Mouse (Mus musculus) embryonic facial prominence, embryonic 15.5 days (tissue): ENCODE measurements around the gene Plpp3. TPM values are rescaled to one million over a fixed set of nuclear protein-coding genes. Genes with fewer than 3 reads are reported as not detected.
A peak's percentile ranks its signal among the peaks of the same experiment; 100 is the strongest.

Source experiments
- ATAC-seq: fragments of 200-750 bp; cut with Nextera tagmentation; 2 replicates; pipeline ENCODE4 v1.8.0; 2017; ENCODE audit warnings: low read depth, moderate TSS enrichment; ENCODE audit not compliant: insufficient number of reproducible peaks, low FRiP score, low TSS enrichment
- H3K27ac ChIP-seq: fragments of 300-500 bp; sonication (generic); replicated peaks from 2 replicates; pipeline ENCODE4 v1.5.1; 2015; ENCODE audit warnings: mild to moderate bottlenecking, inconsistent platforms
- H3K27me3 ChIP-seq: fragments of 300-500 bp; sonication (generic); 2 replicates; pipeline ENCODE4 v1.6.1; 2015; ENCODE audit warnings: inconsistent platforms
- H3K36me3 ChIP-seq: fragments of 300-500 bp; sonication (generic); 2 replicates; pipeline ENCODE4 v1.6.1; 2015; ENCODE audit warnings: mild to moderate bottlenecking, inconsistent platforms
- H3K4me1 ChIP-seq: fragments of 300-500 bp; sonication (generic); 2 replicates; pipeline ENCODE4 v1.6.1; 2015; ENCODE audit warnings: inconsistent platforms
- H3K4me2 ChIP-seq: fragments of 300-500 bp; sonication (generic); replicated peaks from 2 replicates; pipeline ENCODE4 v1.6.1; 2015; ENCODE audit warnings: mild to moderate bottlenecking, inconsistent platforms
- H3K4me3 ChIP-seq: fragments of 300-500 bp; sonication (generic); replicated peaks from 2 replicates; pipeline ENCODE4 v1.5.1; 2015; ENCODE audit warnings: mild to moderate bottlenecking, inconsistent platforms
- H3K9ac ChIP-seq: fragments of 300-500 bp; sonication (generic); 2 replicates; pipeline ENCODE4 v1.6.1; 2015; ENCODE audit warnings: inconsistent platforms
- H3K9me3 ChIP-seq: fragments of 300-500 bp; sonication (generic); replicated peaks from 2 replicates; pipeline ENCODE4 v1.6.1; 2016; ENCODE audit warnings: inconsistent platforms
- WGBS: fragments of 180-500 bp; shearing (Covaris S2); methylation state at CpG from one replicate; pipeline ENCODE4 v1.1.7; 2015; 5-methylcytosine and 5-hydroxymethylcytosine counted together
- polyA plus RNA-seq: library from polyadenylated mRNA; unstranded; fragments of >200 nt; fragmentation: Nextera tagmentation; extraction: Ambion mirVana; gene quantifications from 2 replicates; pipeline ENCODE4 v1.2.1, GENCODE M21; 2015

Gene Plpp3
- polyA plus RNA-seq, 1 experiment from 2014 or later = 190 TPM

DNA sequence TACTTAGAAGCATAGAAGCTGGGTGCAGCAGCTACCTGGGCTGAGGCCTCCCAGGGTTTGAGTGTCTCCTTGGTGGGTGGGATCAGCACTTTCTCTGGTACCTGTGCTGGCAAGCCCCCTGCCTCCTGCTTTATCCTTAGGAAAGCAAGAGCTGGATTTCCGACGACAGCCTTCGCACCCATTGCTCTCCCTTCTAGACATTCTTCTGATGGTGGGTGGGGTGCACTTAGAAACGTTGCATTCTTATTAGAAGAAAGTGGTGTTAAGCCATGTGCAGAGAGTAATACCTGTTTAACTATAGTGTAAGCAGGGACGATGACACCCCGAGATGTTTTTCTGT is 2.4 kb downstream of the Plpp3 start:
- peaks cover 14% of the 10 kb centered on the region; the same call in 1 of the 2 replicates for H3K36me3 ChIP-seq
- H3K4me2 ChIP-seq = peak overlapping the region; percentile 60
- peak overlapping the region; percentile 99 for H3K27ac ChIP-seq
- peak overlapping the region; percentile 94 for H3K9ac ChIP-seq
- 9% methylated on average over 6 of the region's 6 CpGs for WGBS
- no peaks in the 10 kb centered on the region for H3K9me3 ChIP-seq
- no peaks in the 10 kb centered on the region for H3K27me3 ChIP-seq
- H3K4me1 ChIP-seq = peaks cover 31% of the 10 kb centered on the region
- ATAC-seq = no peak
- H3K4me3 ChIP-seq = peak overlapping the region; percentile 75

DNA sequence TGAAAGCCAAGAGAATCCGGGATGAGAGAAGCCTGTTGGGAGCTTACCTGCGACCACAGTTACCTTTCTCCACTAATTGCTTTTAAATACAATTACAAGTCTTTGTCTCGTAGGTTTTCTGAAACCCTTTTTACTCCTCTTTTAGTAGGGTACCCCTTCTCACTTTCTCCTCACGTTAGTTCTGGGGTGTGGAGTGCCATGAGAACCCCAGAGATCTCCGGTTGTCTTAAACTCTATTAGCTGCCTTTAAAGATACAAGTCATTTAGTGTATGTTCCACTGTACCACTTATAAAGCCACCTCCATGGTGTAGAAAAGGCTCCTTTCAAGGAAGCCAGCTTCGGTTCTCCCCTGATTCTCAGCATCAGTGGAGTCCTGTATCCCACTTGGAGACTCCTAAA is 3.3 kb downstream of the Plpp3 start:
- H3K4me2 ChIP-seq = peak overlapping the region; percentile 60
- no peak overlapping the region for H3K9ac ChIP-seq
- H3K4me3 ChIP-seq = peak overlapping the region; percentile 75
- ATAC-seq = no peak
- H3K36me3 ChIP-seq = peaks cover 16% of the 10 kb centered on the region; the same call in 1 of the 2 replicates
- H3K4me1 ChIP-seq = peaks cover 41% of the 10 kb centered on the region
- no peaks in the 10 kb centered on the region for H3K27me3 ChIP-seq
- WGBS = 53% methylated on average over 6 of the region's 6 CpGs
- no peaks in the 10 kb centered on the region for H3K9me3 ChIP-seq
- H3K27ac ChIP-seq = no peak overlapping the region

DNA sequence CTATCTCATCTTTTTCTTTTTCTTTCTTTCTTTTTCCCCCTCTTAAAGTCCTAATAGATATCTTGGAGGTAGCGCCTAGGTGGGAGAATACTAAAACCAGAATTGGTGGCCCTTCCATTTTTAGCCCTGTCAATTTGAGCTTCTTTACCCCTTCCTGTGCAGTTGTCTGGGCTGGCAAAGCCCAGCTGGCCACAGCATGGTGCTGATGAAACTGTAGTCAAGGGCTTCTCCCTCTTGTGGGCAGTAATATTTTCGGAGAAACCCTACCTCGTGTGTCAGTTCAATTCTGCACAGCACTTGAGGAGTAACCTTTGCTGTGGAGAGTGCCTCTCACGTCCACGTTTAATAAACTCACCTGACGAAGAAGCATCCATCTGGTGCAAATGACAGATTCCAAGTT is 4.9 kb downstream of the Plpp3 start:
- 56% methylated on average over 6 of the region's 6 CpGs for WGBS
- Histone ChIP-seq H3K4me1 (peaks cover 41% of the 10 kb centered on the region), H3K4me2 (peak overlapping the region; percentile 60)

DNA sequence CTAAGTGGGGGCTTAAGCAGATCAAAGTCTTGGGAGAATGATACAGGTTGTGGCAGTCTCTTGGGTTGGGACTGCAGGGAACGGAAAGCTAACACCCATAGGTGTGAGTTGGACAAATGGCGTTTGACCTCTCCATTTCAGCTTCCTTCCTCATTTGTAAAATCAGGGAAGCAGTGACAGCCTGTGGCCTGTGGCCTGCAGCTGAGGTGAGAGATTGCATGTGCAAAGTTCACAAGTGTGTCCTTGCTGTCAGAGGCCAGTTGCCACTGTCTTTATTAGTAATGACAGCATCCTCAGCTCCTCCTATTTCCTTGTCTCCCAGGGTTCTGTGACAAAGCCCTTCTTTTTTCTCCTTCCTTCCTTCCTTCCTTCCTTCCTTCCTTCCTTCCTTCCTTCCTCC is 5.5 kb downstream of the Plpp3 start:
- no peak overlapping the region for H3K4me3 ChIP-seq
- H3K9me3 ChIP-seq = no peaks in the 10 kb centered on the region
- peaks cover 42% of the 10 kb centered on the region for H3K4me1 ChIP-seq
- no peaks in the 10 kb centered on the region for H3K27me3 ChIP-seq
- no peak overlapping the region for H3K27ac ChIP-seq
- 63% methylated on average over 2 of the region's 2 CpGs for WGBS
- H3K36me3 ChIP-seq = peaks cover 19% of the 10 kb centered on the region; the same call in 1 of the 2 replicates
- H3K4me2 ChIP-seq = peak overlapping the region; percentile 60; the same call in 1 of the 2 replicates
- no peak overlapping the region for H3K9ac ChIP-seq
- ATAC-seq = no peak

More for the DNA sequence above, 4.9 kb downstream of the Plpp3 start:
- ATAC-seq = no peak
- no peaks in the 10 kb centered on the region for H3K9me3 ChIP-seq
- no peak overlapping the region for H3K27ac ChIP-seq
- peaks cover 16% of the 10 kb centered on the region; the same call in 1 of the 2 replicates for H3K36me3 ChIP-seq
- no peaks in the 10 kb centered on the region for H3K27me3 ChIP-seq
- H3K4me3 ChIP-seq = no peak overlapping the region
- H3K9ac ChIP-seq = no peak overlapping the region

DNA sequence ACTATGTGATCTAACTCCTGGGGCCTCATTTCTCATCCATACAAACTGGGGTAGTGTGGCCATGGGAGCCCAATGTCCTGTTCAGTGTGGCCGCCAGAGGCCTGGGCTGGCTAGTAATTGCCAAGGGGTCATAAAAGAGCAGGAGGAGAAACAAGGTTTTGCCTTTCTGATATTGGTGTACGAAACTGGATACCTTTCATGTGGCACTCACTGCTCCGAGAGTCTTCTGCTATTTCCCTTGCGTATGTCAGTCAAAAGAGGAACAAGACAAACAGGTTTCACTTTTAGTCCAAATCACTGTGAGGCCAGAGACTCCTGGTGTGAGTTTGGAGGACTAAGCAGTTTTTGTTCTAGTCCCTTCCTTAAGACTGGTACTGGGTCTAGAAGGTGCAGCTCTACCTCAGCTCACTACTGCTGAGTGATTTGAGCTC is 6.8 kb downstream of the Plpp3 start:
- 56% methylated on average over 4 of the region's 4 CpGs for WGBS
- peaks cover 56% of the 10 kb centered on the region for H3K4me1 ChIP-seq
- H3K4me2 ChIP-seq = peak overlapping the region; percentile 21
- no peaks in the 10 kb centered on the region for H3K9me3 ChIP-seq
- H3K4me3 ChIP-seq = no peak overlapping the region
- H3K9ac ChIP-seq = no peak overlapping the region
- ATAC-seq = no peak
- peaks cover 23% of the 10 kb centered on the region; the same call in 1 of the 2 replicates for H3K36me3 ChIP-seq
- H3K27me3 ChIP-seq = no peaks in the 10 kb centered on the region
- peak overlapping the region; percentile 60 for H3K27ac ChIP-seq

DNA sequence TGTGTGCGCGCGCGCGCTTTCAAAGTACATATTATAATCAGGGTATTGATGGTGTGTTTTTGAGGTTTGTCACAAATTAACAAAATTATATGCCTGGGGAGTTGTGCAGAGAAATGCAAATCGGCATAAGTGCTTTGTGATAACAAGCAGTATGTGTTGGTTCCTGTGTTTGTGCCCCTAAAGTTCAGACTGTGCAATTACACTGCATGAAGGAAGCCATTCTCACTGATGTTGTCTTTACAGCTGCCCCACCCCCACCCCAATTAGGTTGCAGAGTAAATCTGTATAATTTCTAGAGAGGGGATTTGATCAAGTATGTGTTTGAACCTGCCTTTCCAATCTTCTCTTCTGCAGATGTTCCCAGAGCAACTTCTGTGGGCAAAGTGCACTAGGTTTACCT is 7.8 kb downstream of the Plpp3 start:
- Histone ChIP-seq H3K36me3 (peaks cover 23% of the 10 kb centered on the region; the same call in 1 of the 2 replicates), H3K9ac (no peak overlapping the region), H3K27ac (no peak overlapping the region), H3K27me3 (no peaks in the 10 kb centered on the region), H3K4me3 (no peak overlapping the region), H3K4me2 (no peak overlapping the region), H3K4me1 (peaks cover 65% of the 10 kb centered on the region), H3K9me3 (no peaks in the 10 kb centered on the region)
- ATAC-seq = no peak
- WGBS = 87% methylated on average over 6 of the region's 6 CpGs

DNA sequence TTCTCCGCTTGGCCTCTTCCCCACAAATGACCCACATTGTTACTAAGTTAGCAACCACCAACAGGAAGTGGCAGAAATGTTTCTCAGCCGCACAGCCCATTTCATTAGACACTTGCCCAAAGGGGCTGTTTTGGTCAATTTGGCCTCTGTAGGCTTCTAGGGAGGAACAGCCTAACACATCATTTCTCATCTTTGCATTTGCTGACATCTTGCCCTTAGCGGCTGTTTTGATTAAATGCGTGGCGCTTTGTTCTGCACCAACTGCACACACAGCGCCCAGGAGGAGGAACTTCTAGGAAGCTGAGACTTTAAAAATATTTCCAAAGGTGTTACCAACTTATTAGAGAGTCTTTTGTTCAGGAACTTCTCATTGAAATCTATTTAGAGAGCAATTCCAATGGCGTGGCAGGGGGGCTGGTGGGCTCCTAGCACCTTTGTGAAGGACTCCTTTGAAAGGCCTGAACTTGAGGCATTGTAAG is 12.0 kb downstream of the Plpp3 start:
- Histone ChIP-seq H3K9ac (no peak overlapping the region), H3K9me3 (no peaks in the 10 kb centered on the region), H3K36me3 (peaks cover 17% of the 10 kb centered on the region; the same call in 1 of the 2 replicates), H3K27ac (no peak overlapping the region), H3K4me3 (no peak overlapping the region), H3K27me3 (no peaks in the 10 kb centered on the region), H3K4me2 (no peak overlapping the region), H3K4me1 (peaks cover 48% of the 10 kb centered on the region)
- 57% methylated on average over 7 of the region's 7 CpGs for WGBS
- ATAC-seq = no peak

DNA sequence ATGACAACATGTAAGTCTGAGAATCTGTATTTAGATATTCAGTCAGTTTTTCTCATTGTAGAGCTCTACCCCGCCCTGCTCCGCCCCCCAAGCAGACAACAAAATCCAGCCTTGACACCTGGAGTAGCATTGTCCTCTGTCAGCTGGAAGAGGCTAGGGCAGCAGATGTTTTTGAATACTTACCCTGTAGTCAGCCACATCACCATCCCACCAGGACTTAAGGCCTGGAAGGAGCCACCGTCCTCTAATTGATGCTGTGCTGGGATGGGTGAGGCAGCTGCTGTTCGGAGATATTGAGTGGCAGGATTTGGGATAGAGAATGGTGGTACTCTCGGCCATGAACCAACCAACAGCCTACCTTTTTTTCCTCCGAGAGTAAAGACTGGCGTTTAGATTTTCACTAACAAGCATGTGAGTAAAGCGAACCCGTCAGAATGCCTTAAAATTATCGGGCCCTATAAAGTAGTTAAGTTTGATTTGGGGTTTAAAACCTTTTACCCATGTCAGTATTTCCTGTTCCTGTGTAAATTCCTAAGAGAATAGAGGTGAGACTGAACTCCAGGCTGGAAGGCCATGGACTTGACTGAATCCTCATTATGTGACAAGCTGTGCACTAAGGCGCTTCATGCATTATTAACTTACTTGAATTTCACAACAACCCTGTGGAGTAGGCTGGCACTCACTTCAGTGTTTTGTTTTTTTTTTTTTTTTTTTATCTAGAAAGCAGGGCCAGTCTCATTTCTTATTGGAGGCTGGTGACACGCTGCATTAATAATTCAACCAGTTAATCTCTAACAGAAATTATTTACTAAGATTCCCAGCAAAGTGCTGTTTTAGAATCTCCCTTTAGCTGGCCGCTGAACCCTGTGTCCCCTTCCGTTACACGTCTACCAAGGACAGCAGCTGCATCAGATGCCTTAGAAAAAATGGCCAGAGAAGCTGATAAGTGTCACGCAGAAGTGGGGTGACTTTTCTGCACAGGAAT is 13.0 kb downstream of the Plpp3 start:
- Histone ChIP-seq H3K9ac (no peak overlapping the region), H3K27ac (no peak overlapping the region), H3K36me3 (peaks cover 14% of the 10 kb centered on the region; the same call in 1 of the 2 replicates), H3K4me2 (no peak overlapping the region), H3K27me3 (no peaks in the 10 kb centered on the region), H3K9me3 (no peaks in the 10 kb centered on the region), H3K4me3 (no peak overlapping the region), H3K4me1 (peaks cover 48% of the 10 kb centered on the region)
- WGBS = 62% methylated on average over 16 of the region's 16 CpGs
- no peak for ATAC-seq

DNA sequence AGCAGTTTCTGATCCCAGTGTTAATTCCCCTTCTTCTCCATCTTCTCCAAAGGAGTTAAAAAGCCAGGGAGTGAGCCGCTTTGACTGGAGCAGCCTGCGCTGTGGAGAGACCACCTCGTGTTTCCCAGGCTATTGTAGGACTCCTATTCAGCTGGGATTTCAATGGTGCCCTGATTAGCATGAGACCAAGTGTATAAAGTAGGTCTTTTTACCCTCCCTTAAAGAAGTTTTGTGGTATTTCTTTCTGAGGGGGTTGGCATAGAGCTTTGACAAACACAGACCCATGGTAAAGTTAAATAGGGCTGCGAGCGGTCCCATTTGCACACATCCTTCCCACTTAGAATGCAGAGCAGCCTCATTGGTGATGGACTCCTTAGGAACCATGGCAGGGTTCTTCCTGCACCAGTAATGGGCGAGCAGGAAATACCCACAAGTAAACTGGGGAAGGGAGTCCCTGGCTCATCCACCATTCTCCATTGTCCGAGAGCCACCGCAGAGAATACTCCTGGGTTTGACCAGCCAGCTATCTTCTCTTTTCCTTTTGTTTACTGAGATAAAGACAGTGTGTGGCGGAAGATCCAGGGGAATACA is 13.8 kb downstream of the Plpp3 start:
- Histone ChIP-seq H3K9ac (no peak overlapping the region), H3K4me3 (no peak overlapping the region), H3K9me3 (no peaks in the 10 kb centered on the region), H3K36me3 (peaks cover 15% of the 10 kb centered on the region), H3K27me3 (no peaks in the 10 kb centered on the region), H3K4me1 (peaks cover 53% of the 10 kb centered on the region), H3K27ac (no peak overlapping the region), H3K4me2 (no peak overlapping the region)
- 71% methylated on average over 9 of the region's 9 CpGs for WGBS
- no peak for ATAC-seq

DNA sequence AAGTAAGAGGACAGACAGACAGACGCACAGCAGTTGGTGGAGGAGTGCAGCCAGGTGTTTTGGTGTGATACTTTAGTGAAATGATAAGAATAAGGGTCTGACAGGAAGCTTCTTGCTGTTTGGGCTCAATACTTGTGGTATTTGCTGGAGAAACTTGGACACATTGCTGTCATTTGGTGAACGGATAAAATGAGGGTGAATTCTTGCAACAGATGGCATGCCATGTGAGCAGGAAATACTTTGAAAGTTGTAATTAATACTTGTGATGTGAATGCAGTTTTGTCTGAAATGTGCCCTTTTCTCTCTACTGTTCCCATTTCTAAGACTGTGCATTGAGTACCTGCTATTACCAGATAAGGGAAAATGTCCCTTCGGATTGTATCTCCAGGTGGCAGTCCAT is 14.3 kb downstream of the Plpp3 start:
- 61% methylated on average over 3 of the region's 3 CpGs for WGBS
- Histone ChIP-seq H3K4me1 (peaks cover 56% of the 10 kb centered on the region), H3K36me3 (peaks cover 20% of the 10 kb centered on the region)

DNA sequence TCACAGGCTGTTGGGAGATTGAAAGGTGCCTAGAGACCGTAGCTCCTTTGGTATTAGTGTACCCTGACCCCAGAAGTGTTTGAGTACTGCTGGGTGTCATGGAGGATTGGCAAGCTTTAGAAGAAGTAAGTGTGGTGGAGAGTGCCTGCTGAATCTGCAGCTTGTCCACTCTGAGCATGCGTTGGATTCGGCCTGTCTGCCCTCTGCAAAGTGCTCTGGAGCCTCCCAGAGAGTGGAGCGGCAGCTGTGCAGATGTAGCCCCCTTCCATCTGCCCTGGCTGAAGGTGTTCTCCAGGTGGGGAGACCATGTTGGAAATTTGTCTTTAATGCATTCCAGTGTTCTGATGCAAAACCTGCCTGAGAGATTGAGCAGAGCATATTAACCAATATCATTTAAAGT is 17.6 kb downstream of the Plpp3 start:
- Histone ChIP-seq H3K4me3 (no peak overlapping the region), H3K4me2 (no peak overlapping the region), H3K4me1 (peaks cover 40% of the 10 kb centered on the region), H3K27me3 (no peaks in the 10 kb centered on the region), H3K9ac (no peak overlapping the region), H3K36me3 (peaks cover 21% of the 10 kb centered on the region), H3K9me3 (no peaks in the 10 kb centered on the region), H3K27ac (no peak overlapping the region)
- no peak for ATAC-seq
- 65% methylated on average over 4 of the region's 4 CpGs for WGBS

More for the DNA sequence above, 14.3 kb downstream of the Plpp3 start:
- Histone ChIP-seq H3K9me3 (no peaks in the 10 kb centered on the region), H3K4me3 (no peak overlapping the region), H3K4me2 (no peak overlapping the region), H3K27me3 (no peaks in the 10 kb centered on the region), H3K27ac (no peak overlapping the region), H3K9ac (no peak overlapping the region)
- no peak for ATAC-seq
